Mouse (Mus musculus) embryonic fibroblast, embryonic 13.5 days (primary cell): Measurements from ENCODE around the gene Trim12c.

ENCODE experiments used
- CTCF ChIP-seq: IDR thresholded peaks from 2 replicates; pipeline ENCODE4 v1.5.1; 2011; ENCODE audit warnings: mild to moderate bottlenecking, control low read depth, low read length, moderate library complexity, borderline replicate concordance; ENCODE audit not compliant: insufficient read depth
- POLR2A ChIP-seq: IDR thresholded peaks from 2 replicates; pipeline ENCODE4 v1.6.1; 2011; ENCODE audit warnings: low read depth, mild to moderate bottlenecking, control low read depth, low read length, moderate library complexity

GRCm38 (mm10) chr7:104353600-104353967 is 422 bp upstream of the Trim12c start:
- TF ChIP-seq CTCF (no peak), POLR2A (no peak)
